Mouse (Mus musculus) lung, postnatal 0 days (tissue): ENCODE data around the gene Crygd.

Experiments used
- CTCF ChIP-seq: IDR thresholded peaks from 2 replicates; pipeline ENCODE4 v1.5.1; 2016; ENCODE audit warnings: antibody characterized with exemption, mild to moderate bottlenecking
- EP300 ChIP-seq: IDR thresholded peaks from 2 replicates; pipeline ENCODE4 v1.6.1; 2016; ENCODE audit warnings: antibody characterized with exemption, mild to moderate bottlenecking, control low read depth

- TF ChIP-seq CTCF (no peak), EP300 (no peak)
These were observed 23.6 kb downstream of the Crygd start for GRCm38 (mm10) chr1:65039679-65040078.
